Mouse (Mus musculus) ovary, postnatal 10 days (tissue): ENCODE measurements at regions not wholly inside any gene's neighbourhood (a gene's known extent, or its start where the extent isn't known, plus 50 kb on each side); places are given as distances from the start of the nearest gene placed in this dataset.

Experiments
- DNase-seq: peaks from one replicate; pipeline ENCODE4 v3.0.0; 2022; ENCODE audit warnings: low spot score

DNA sequence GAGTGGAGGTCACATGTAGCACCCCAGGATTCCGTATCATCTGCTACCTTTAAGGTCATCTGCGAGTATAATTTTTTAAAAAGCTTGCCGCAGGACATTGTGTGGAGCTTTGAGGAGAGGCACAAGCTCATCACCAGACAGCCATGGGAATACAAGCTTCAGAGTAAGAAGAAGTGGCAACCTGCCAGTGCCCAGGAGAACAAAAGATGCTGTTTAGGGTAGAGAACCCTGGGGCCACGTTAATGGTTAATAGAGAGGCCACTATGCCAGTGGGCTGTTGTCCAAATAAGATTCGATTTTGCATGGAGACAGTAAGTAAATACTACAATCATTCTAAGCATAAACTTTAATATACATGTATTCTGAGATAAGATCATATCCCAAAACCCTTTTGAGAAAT, 450.0 kb upstream of the Nrp1 start:
- no peak for DNase-seq

DNA sequence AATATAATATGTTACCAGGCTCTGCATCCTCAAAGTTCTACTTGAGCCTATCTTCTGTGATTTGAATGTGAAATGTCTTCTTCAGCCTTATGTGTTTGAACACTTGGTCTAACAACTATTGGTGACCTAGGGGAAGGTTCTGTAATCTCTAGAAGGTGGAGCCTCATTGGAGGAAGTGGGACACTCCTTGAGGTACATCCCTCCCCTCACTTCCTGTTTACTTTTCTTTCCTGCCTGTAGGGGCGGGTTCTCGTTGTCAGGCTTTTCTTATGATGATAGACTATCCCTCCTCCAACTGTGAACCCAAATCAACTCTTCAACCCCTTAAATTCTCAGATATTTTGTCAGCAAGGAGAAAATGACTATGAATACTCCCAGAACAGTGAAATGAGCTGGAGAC, 448.8 kb upstream of the Nrp1 start:
- no peak for DNase-seq

DNA sequence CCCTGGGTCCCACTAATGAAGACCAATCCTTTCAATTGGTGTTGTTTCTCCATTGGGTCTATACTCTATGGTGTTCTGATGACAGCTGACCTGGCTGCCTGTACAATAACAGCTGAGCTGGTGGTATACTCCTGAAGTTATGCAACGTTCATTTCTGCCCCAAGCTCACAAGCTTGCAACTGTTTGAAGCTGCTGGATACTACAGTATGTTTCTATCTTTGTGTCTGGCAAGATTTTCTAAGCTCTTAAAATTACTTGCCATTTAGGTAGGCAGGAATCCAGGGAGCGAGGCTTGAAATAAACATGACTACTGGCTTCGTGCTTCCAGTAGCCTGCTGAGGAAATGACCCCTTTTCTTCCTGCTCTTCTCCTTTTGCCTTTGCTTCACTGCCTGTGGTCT, 444.3 kb upstream of the Nrp1 start:
- DNase-seq, result no peak

DNA sequence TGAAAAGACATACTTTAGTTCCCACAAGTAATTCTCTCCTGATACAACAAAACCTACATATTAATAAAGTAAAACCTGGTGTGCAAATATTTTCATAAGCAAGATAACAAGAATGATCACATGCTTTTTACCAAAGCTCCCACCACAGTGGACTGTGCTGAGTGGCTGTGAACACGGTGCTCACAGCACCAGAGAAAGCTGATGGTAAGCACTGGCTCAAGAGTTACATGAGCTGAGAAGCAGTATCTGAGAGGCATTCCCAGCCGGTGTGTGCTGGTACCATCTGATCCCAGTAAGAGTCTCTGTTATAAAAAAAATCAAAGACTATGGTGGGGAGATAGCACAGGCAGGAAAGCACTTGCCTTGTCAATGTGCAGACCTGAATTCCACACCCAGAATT, 443.5 kb upstream of the Nrp1 start:
- DNase-seq, result no peak

DNA sequence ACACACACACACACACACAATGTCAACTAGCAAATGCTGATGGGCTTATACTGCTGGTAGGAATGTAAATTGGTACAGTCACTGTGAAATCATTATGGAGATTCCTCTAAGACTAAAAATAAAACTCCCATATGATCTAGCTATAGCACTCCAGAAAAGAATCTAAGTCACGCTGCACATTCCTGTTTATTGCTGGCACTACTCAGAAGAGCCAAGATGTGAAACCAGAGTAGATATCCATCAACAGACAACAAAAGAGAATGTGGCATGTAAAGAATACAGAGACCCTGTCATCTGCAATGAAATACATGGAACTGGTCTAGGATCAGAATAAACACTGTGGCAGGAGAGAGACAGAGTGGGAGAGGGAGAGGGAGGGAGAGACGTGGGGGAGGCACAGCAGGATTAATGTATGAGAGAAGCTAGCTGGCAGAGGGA, 442.8 kb upstream of the Nrp1 start:
- no peak for DNase-seq

DNA sequence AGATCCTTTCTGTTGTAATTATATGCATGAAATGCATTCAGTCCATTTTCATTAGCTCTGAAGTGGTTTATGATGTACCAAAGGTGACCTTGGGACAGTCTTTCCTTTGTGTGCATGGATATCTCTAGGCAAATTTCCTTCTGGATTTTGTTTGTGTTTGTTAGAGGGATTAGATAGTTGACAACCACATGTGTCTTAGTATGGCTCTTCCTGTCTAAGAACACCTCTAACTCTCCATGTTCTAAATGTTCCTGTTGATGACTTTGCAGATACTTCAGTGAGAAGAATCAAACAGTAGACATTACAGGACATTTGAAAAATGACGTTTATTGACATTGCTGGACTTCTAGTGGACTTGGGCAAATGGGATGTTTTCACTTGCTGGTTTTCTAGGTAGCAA, 436.5 kb upstream of the Nrp1 start:
- no peak for DNase-seq

DNA sequence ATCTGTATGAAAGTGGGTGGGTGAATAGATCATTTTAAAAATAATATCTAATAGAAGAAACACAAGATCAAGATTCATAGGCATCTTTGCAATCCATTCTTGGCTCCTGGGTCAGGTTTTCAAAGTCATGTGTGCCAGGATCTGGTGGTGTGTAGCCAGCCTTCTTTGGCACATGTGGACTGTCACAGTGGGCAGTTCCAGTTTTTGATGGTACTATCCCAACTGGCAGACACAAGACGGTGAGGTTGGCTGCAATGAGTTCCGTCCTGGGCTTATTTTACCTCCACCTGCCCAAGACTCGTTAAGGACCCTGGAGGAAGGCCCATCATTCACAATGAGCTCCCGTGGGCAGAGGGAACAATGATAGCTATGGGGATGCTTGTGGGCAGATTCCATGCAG, 435.1 kb upstream of the Nrp1 start:
- no peak for DNase-seq

DNA sequence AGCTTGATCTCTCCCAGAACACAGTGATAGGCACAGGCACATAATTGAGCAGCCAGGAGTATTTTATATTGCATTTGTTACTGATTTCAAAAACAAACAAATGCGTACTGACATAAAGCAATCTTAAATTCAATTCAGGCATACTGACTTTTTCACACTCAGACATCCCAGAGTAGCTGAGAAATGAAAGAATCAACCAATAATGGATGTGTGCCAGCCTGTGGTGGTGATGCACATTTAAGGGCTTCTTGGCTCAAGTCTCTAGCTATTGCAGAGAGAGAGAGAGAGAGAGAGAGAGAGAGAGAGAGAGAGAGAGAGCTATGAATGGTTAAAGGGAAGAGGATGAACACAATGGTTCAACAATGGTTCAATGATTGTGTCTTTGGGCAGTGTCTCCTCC, 426.1 kb upstream of the Nrp1 start:
- no peak for DNase-seq

DNA sequence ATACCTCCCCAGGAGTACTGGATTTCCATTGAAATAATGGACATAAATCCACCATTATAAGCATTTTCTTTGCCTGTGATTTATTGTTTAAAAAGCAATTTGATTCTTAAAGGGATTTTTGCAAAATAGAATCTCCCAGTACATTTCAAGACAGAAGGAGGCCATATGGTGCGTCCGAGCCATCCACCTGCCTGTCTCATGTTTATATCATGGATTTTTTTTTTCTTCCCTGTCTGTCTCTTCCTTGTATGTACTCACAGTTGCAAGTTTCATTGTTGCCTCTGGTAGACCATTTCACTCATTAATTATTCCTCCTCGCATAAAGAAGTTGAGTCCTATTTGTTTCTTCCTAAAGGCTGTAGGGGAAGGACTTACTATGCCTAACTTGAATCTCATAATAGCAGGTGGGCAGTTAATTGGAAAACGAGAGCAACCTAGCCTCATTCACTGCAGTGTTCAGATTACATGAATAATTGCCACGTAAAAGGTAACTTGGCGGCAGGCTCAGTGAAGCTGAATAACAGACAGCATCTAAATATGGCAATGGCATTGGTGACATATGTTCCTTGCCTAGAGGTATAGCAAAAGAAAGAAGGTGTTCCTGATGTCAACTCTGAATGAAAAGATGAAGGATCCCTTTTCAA, 421.5 kb upstream of the Nrp1 start:
- no peak for DNase-seq

DNA sequence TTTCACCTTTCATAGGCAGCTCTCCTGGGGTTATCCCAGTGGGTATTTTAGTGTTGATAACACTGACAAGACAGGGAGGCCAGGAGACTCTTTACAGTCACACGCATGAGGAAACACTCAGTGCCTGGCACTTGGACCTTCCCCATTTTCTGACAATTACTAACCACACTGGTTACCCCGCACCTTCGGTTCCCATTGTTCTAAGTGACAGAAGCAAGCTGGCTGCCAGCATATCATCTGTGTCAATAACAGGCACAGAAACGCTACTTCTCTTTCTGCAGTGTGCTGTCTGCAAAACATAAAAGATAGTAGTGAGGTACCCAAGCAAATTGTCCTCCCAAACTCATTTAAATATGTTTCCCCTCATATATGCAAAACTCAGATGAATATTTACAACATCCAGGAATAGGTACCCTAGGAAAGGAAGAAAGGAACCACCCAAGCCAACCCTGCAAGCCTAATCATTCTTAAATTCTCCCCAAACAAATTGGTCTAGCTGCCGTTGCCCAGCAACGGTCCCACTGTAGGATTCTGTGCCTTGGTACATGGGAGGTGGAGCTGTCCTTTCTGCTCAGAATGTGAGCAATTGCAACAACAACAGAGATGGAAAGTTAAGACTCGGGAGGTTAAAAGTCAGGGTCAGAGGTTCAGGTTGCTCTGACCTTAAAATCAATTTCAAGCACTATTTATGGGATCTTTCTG, 419.0 kb upstream of the Nrp1 start:
- DNase-seq, result no peak

DNA sequence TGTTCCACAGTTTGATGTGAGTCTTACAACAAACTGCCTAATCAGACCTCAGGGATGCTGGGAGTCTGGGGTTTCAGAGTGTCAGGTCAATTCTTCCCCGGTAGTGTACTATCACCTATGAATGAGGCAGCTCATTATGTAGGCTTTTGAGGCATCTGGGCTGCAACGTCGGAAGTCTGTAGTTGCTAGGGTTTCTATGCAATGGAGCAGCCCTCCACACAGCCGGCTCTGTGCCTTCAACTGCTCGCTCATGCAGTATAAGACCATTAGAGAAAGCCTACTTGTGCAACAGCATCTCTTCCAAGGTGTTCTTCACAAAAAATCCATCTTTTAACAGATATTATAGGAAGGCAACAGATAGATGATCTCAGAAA, 418.4 kb upstream of the Nrp1 start:
- DNase-seq, result no peak

DNA sequence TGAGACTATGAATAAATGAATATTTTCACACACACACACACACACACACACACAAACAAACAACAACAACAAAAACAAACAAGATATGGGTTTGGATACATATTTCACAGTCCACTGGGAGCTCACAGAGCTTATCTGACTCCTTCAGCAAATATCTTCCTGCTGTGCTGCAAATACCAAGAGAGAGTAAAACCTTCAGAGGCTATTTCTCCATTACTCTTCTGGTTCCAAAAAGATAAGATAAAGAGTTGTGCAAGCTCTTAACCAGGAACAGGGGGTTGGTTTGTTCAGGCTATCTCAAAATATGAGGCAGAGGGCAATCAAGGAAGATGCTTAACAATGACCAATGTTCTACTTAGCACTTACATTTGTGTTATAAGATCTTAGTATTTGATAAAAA, 416.1 kb upstream of the Nrp1 start:
- DNase-seq, result no peak

DNA sequence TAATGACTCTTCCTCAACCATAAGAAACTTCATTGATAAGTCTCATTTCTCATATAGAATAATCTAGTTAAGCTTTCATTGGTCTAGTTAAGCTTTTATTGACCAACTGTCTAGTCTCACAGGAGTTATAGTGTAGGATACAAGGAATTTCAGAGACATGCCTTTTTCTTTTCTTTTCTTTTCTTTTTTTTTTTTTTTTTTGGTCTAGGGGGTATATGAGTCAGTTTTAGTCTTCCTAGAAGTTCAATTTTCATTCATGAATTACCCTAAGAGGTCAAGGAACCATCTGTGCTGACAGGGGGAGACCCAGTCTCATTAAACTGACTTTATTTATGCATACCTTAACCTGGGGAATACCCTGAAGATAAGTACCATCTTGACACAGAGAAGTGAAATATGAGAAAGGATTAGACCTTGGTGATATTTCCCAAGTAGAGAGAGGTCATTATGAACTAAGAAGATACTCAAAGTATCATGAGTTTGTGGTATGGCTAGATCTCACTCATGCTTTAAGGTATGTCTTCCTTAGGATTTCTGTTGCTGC, 413.4 kb upstream of the Nrp1 start:
- DNase-seq, result no peak

DNA sequence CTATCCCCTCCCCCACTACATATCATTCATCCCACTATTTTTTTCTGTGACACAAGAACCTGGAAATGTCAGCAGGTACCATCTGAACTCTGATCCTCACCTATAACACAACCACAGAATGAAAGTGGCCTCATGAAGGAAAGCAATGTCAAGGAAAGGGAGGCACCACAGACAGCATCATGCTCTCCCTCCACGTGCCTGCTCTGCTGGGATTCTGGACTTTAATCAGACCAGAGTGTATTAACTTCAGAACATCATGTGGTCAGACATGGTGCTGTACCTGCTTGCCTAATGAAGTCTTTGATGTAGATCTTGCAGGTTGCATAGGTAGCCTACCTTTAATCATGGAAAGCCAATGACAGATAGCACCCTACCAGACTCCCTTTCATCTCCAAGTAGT, 400.8 kb upstream of the Nrp1 start:
- DNase-seq, result no peak

DNA sequence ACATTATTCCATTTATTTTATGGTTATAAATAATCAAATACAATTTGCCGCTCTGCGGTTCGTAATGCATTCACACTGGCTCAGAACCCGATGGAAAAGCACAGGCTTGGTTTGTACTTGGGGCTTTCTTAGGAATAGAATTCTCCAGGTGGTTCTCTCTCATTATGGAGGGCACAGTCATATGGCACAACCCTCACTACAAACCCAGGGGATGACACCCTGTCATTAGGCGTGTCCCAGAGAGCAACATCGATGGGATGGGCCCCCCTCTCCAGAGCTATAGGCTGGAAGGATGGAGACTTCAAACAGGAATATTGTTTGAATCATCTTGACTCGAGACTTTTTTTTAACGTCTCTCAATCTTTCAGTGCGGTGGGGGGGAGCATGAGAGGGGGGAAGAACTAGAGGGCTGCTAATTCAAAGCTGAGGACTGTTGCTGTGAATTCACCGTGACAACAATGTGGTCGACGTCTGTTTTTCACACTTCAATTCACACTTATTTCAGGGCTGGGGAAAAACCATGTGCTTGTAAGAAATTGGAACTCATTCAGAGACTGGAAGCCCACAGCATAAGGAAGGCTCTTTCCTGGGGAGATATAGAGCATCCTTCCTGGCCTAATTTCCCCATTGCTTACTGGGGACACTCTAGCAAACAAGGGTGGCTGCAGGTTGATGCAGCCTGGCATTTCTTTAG, 399.9 kb upstream of the Nrp1 start:
- DNase-seq, result no peak

DNA sequence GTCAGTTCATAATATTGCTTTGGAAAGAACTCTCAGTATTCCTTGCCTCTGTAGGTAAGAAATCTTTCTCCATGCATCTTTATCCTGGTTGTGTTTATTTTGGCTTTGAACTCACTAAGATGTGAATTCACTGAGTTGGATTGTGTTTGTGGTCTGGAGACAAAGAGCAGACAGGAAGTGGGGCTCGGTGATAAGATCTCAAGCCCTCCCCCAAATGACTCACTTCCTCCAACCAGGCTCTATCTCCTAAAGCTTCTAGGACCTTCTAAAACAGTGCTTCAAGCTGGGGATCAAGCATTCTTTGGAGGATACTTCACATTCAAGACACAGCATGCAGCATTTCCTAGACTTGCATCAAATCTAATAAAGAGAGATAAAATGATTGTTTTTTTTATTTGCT, 395.5 kb upstream of the Nrp1 start:
- DNase-seq, result no peak

DNA sequence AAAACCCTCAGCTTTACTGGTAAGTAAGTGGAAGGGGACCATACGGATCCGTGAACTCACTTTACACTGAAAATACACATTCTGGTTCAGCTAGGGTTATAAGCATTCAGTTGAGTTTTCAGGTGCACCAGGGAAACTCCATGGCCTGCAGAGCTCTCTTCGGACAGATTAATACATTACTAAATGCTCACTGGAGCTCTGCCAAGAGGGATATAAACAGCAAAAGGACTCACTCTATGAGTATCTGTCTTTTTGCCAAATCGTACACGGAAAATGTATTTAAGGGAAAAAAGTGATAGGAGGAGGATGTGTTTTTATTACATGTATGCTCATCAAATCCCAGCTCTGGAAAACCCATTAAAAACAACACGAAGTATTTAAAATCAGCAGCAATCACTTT, 394.8 kb upstream of the Nrp1 start:
- no peak for DNase-seq

DNA sequence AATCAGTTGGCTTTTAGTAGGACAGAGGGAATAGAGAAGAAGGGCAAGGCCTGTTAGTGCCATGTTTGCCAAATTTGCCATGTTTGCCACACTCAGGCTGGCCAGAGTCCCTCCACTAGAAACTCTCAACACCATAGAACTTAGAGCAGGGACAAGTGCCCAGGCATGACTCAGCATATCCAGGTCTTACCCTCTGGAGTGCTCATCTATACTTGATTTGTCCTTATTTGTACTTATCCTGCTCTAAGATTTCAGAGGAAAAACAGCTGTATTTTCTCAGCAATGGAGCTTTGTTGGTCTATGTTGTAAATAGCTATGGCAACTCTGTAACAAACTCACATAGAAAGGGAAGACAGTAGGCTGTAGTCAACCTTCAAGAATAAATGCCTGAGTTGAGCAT, 393.6 kb upstream of the Nrp1 start:
- DNase-seq, result no peak

DNA sequence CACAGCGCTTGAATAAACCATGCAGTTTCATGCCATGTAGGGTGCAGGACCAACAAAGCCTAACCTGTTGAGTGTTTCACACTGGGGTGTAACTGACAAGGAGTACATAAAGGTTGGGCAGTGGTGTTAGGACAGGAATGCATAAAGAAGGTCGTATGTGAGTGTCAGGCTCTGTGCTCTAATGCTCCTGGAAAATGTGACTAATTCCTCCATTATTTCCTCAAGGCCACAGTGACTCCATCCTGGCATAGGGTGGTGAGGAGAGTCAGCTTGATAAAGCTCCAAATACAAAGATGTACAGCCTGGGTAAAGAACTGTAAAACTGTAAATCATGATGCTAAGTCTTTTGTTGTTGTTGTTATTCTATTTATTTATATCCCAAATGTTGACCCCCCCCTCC, 393.1 kb upstream of the Nrp1 start:
- no peak for DNase-seq

DNA sequence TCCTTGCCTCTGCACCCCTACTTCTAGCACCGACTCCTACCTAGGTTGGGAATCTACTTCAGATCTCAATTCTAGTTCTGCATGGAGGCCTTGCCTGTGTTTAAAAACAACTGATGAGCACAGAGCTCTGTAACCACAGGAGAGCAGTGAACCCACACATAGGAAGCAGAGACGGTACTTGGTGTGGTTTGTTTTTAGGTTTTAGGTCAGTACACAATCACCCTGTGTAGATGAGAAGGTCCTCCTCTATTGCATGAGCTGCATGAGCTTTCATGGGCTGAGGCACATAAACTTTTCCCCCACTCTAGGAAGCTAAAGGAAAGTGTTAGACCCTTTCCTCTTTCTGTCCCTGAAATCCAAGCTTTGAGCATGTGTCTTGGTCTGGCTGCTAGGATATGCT, 390.4 kb upstream of the Nrp1 start:
- no peak for DNase-seq

DNA sequence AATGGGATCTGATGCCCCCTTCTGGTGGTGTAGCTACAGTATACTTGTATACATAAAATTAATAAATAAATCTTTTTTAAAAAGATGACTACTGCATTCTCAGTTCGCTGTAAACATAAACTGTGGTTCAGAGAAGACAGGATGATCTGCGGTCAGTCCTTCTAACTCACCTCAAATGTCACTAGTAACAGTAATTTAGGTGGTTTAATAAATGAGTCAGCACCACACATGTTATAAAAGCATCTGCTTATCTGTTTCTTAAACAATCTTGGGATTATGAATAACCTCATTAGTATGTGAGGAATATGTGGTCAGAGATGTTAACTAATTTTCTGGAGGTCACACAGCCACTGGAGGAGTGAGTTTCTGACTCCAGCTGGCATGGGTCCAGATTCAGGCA, 385.2 kb upstream of the Nrp1 start:
- DNase-seq, result no peak

DNA sequence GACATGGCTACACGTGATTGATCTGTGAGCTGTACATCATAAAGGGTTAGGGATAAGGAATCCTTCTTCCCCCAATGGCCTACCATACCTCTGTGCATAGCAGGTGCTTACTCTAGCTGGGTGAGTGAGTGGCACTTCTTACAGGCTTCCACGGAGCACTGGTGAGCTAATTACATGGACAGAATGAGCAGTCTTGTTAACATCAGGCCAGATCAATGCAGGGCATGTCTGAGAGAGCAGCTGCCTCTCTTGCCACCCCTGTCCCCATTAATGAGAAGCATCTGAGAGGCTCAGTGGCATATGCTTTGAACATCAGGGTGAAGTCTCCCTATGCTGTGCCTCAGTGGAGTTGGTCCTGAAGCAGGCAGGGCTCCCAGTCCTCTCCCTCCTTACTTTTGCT, 380.7 kb upstream of the Nrp1 start:
- no peak for DNase-seq
